Mouse (Mus musculus) liver, postnatal 0 days (tissue): Measurements from ENCODE around the gene Rad9b.

Source experiments
- CTCF ChIP-seq: sonication (generic); IDR thresholded peaks from 2 replicates; pipeline ENCODE4 v1.5.1; 2016; ENCODE audit warnings: antibody characterized with exemption, low read depth
- EP300 ChIP-seq: IDR thresholded peaks from 2 replicates; pipeline ENCODE4 v1.6.1; 2016; ENCODE audit warnings: antibody characterized with exemption, low read depth, mild to moderate bottlenecking

DNA sequence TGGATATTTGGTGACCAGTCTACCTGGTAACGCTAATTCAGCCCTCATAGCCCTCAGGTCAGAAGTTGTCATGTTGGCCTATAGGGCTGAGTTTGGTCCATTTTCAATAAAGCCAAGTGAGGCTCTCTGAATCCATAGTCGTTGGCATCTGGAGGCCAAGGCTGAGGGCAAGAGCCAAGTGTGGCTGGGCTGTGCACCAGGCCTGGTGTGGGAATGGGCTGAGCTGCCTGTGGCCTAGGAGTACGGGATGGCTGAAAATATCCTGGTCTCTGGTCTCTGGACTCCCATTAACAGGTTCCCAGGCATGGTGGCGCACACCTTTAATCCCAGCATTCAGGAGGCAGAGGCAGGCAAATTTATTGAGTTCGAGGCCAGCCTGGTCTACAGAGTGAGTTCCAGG lies 36.0 kb upstream of the Rad9b start:
- TF ChIP-seq EP300 (no peak), CTCF (no peak)
